Mouse (Mus musculus) brown adipose tissue, adult 24 weeks (tissue): ENCODE measurements around the gene Zfp335. TPM values are rescaled to one million over a fixed set of nuclear protein-coding genes. Genes with fewer than 3 reads are reported as not detected.

Source experiments
- H3K27ac ChIP-seq: fragments of 200-500 bp; replicated peaks from 2 replicates; pipeline ENCODE4 v1.5.1; 2012; ENCODE audit warnings: low read depth, mild to moderate bottlenecking, low read length
- H3K4me1 ChIP-seq: fragments of 200-500 bp; 2 replicates; pipeline ENCODE4 v1.6.1; 2012; ENCODE audit warnings: low read length, mixed read lengths; ENCODE audit not compliant: control insufficient read depth, insufficient read depth, insufficient read length
- H3K4me3 ChIP-seq: fragments of 200-500 bp; 2 replicates; pipeline ENCODE4 v1.5.1; 2012; ENCODE audit warnings: low read depth, mild to moderate bottlenecking, low read length, moderate library complexity; ENCODE audit not compliant: insufficient read depth
- polyA plus RNA-seq: library from polyadenylated mRNA; stranded (reverse); fragments of >200 nt; gene quantifications from 2 replicates; pipeline ENCODE4 v1.2.4, GENCODE M21; 2012; ENCODE audit not compliant: missing spikeins, insufficient read depth, insufficient read length

Zfp335 gene
- polyA plus RNA-seq, 1 experiment: 6.2 TPM

- H3K4me3 ChIP-seq: peak overlapping the region; percentile 91
- peaks cover 13% of the 10 kb centered on the region for H3K4me1 ChIP-seq
- peak overlapping the region; percentile 63 for H3K27ac ChIP-seq
Observed at GRCm38 (mm10) chr2:164910360-164911061, 1.0 kb downstream of the Zfp335 start.

- Histone ChIP-seq H3K4me3 (peak overlapping the region; percentile 91), H3K27ac (no peak overlapping the region), H3K4me1 (peaks cover 13% of the 10 kb centered on the region)
Observed at GRCm38 (mm10) chr2:164909542-164909941, 2.0 kb downstream of the Zfp335 start.

GRCm38 (mm10) chr2:164909100-164909499, 2.5 kb downstream of the Zfp335 start:
- no peak overlapping the region for H3K27ac ChIP-seq
- H3K4me1 ChIP-seq: peaks cover 13% of the 10 kb centered on the region
- H3K4me3 ChIP-seq: 0 out of 2 replicates have a peak overlapping the region, but pooled peaks have one; percentile 91

- H3K27ac ChIP-seq: no peak overlapping the region
Observed at GRCm38 (mm10) chr2:164908011-164908410, 3.5 kb downstream of the Zfp335 start.

GRCm38 (mm10) chr2:164907511-164907910, 4.0 kb downstream of the Zfp335 start:
- Histone ChIP-seq H3K4me3 (no peak overlapping the region), H3K27ac (no peak overlapping the region), H3K4me1 (peaks cover 12% of the 10 kb centered on the region)

More at GRCm38 (mm10) chr2:164908011-164908410, 3.5 kb downstream of the Zfp335 start:
- Histone ChIP-seq H3K4me1 (peaks cover 13% of the 10 kb centered on the region), H3K4me3 (no peak overlapping the region)

GRCm38 (mm10) chr2:164906071-164906470, 5.5 kb downstream of the Zfp335 start:
- no peak overlapping the region for H3K27ac ChIP-seq
- H3K4me1 ChIP-seq: peaks cover 8% of the 10 kb centered on the region
- H3K4me3 ChIP-seq: no peak overlapping the region

- Histone ChIP-seq H3K4me1 (no peaks in the 10 kb centered on the region), H3K27ac (no peak overlapping the region), H3K4me3 (no peak overlapping the region)
Observed at GRCm38 (mm10) chr2:164903496-164903895, 8.1 kb downstream of the Zfp335 start.

- Histone ChIP-seq H3K4me1 (no peaks in the 10 kb centered on the region), H3K27ac (no peak overlapping the region), H3K4me3 (no peak overlapping the region)
Observed at GRCm38 (mm10) chr2:164901380-164901779, 10.2 kb downstream of the Zfp335 start.

GRCm38 (mm10) chr2:164899723-164900459, 11.7 kb downstream of the Zfp335 start:
- Histone ChIP-seq H3K4me3 (no peak overlapping the region), H3K4me1 (no peaks in the 10 kb centered on the region), H3K27ac (no peak overlapping the region)

GRCm38 (mm10) chr2:164899034-164899433, 12.5 kb downstream of the Zfp335 start:
- H3K4me3 ChIP-seq: no peak overlapping the region

GRCm38 (mm10) chr2:164898008-164898407, 13.5 kb downstream of the Zfp335 start:
- Histone ChIP-seq H3K27ac (no peak overlapping the region), H3K4me1 (no peaks in the 10 kb centered on the region), H3K4me3 (no peak overlapping the region)

More at GRCm38 (mm10) chr2:164899034-164899433, 12.5 kb downstream of the Zfp335 start:
- H3K27ac ChIP-seq: no peak overlapping the region
- H3K4me1 ChIP-seq: no peaks in the 10 kb centered on the region

GRCm38 (mm10) chr2:164895885-164896284, 15.7 kb downstream of the Zfp335 start:
- Histone ChIP-seq H3K4me3 (no peak overlapping the region), H3K4me1 (no peaks in the 10 kb centered on the region), H3K27ac (no peak overlapping the region)

GRCm38 (mm10) chr2:164894644-164895043, 16.9 kb downstream of the Zfp335 start:
- Histone ChIP-seq H3K27ac (no peak overlapping the region), H3K4me1 (no peaks in the 10 kb centered on the region), H3K4me3 (no peak overlapping the region)

GRCm38 (mm10) chr2:164894048-164894447, 17.5 kb downstream of the Zfp335 start:
- no peak overlapping the region for H3K27ac ChIP-seq
- no peaks in the 10 kb centered on the region for H3K4me1 ChIP-seq
- no peak overlapping the region for H3K4me3 ChIP-seq

GRCm38 (mm10) chr2:164892696-164893216, 18.8 kb downstream of the Zfp335 start:
- no peaks in the 10 kb centered on the region for H3K4me1 ChIP-seq
- H3K27ac ChIP-seq: no peak overlapping the region
- H3K4me3 ChIP-seq: no peak overlapping the region
